Mouse (Mus musculus): ENCODE measurements around the gene Itprip.

The Itprip gene

GRCm38 (mm10) chr19:47919126-47919965, at the start of gene Itprip, which contains the start of gene Cfap43:
Itprip (minus strand) TSS chr19:47919299.
Cfap43 (minus strand) TSS chr19:47919287.
- no peak for DNase-seq (ENCODE audit: low read depth, low spot score)

DNA sequence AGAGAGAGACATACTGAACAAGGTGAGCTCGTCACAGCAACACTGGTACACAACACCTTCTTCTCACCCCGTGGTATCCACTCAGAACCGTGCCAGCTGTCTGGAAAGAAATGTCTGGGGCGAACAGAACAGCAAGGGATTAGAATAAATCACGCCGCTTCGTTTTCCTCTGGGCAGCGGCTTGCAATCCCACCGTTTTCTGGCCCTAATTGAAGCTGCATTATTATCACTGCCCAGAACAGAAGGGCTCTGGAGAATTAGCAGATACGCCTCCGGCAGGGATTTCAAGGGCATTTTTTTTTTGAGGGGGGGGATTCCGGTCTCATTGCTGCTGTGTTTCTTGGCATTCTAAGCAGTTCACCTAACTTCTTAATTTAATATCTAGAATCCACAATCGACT, 39.1 kb upstream of the Itprip start:
- DNase-seq (ENCODE audit: low read depth, low spot score): no peak

DNA sequence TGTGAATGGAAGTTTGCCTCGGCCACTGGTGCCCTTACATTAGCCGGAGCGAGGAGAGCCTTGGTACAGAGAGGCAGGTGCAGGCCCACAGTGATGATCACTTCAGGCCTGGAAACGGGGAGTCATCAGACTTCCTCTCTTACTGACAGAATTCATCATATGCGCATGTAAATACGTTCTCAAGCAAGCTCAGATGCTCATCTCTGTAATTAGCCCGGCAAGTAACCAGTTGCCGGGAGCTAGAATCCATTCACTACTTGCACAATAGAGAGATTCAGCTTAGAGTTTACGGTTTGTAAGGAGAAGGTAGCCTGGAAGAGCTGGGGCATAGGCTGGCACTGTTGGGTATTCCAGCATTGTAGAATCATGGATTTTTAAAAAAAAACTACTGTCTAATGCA, 34.1 kb upstream of the Itprip start:
- DNase-seq (ENCODE audit: low read depth, low spot score): no peak

DNA sequence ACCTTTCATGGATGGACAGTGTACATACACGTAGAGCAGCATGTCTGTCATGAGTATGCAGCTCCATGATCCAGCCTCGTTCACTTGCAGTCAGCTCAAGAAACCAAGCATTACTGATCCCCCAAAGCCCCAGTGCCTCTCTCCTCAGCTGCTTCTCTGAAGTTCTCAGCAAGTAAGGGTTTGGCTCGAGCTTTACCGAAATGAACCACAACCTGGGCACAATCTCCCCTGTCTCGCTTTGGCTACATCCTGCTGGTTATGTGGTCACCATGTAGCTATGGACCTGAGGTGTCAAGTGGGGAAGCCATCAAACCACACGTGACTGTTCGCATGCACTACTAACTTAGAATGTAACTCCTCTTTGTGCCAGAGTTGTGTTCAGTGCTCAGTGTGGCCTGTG, 31.8 kb upstream of the Itprip start:
- DNase-seq (ENCODE audit: low read depth, low spot score): no peak

DNA sequence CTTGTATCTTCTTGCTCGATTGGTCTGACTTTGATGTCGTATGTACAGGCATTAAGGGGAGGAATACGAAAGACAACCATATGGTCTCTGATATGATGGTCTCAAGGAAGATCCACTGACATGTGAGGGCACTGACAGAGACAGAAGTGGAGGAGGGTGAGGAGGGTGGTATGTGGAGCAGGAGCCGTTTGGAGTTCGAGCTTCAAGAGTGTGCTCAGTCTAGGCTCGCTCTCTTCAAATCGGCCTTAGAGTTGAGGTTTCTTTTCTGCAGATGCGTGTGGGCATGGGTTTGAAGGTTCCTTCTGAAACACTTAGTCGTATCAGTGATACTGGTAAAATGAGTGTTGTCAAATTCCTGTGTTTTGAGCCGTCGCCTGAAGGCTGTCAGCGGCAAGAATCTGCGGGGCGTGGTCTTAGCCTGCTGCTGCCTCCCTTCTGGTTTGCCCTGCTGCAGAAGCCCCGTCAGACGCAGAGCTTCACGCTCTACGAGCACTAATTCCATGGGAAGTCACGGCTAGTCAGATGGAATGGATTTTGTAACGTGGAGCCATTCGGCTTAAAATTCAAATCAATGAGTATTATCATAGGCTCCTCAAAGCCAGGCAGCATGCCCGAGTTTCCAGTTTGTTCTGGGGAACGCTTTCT, 27.8 kb upstream of the Itprip start:
- DNase-seq (ENCODE audit: low read depth, low spot score): no peak

DNA sequence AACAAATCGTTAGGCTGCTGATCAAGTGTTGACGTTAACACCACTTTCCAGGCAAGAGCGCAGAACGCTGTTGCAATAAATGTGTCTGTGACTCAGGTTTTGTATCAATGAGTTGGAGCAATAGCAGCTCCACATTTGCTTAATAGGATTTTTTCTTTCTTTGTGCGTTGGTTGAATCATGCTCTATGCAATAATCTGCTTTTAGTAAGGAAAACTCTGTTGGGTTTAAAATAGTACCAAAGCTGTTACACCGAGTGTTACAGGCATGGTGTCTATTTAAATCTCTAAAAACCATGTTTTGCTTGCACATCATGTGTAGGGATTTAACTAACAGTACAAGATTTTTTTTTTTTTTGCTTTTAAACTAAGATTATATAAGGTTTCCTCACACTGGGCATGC, 20.3 kb upstream of the Itprip start:
- no peak for DNase-seq (ENCODE audit: low read depth, low spot score)

DNA sequence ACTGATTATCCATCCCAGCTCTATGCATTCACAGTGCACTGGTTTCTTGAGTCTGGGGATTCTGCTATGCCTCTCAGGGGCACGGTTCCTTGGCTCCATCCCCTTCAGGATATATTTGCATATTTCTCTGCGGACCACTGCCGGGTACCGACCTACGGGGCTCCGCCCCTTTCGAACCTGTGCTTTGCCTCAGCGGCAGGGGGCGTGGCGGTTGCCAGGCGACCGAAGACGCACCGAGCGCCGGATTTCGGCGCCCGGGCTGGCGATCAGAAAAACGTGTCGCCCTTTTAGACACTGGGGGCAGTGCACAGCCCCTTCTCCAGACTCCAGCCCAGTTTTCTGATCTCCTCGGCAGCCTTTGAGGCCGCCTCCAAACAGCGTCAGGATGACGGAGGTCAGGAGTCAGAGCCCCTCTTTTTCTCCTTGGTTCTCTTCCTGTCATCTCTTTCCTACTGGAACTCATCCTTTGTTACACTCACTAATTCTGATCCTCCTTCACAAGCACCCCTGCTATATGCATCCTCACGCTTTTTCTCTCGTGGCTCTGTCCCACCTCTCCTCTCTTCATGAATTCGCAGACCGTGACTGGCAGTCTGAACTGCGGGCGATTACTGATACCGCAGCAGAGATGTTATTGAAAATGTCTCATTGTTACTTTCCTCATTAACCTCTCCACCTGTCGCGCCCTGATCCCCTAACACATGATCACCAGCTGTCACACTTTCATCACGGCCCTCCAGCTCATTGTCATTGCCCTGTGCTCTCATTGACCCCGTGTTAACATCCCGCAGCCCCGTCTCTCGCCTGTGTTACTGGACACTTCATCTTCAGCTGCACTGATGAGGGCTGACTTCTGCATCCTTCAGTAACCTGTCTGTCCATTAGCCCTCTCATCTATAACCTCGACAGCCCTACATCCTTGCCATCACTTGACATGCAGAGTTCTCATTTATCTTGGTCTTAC, 18.6 kb upstream of the Itprip start, which contains the start of gene Cfap58:
Gene Cfap58 (plus strand): TSS at position 233 of the 964 bp plus-strand sequence.
- no peak for DNase-seq (ENCODE audit: low read depth, low spot score)

GRCm38 (mm10) chr19:47936938-47937337, 17.8 kb upstream of the Itprip start:
- DNase-seq (ENCODE audit: low read depth, low spot score): no peak

GRCm38 (mm10) chr19:47936490-47936889, 17.4 kb upstream of the Itprip start:
- no peak for DNase-seq (ENCODE audit: low read depth, low spot score)

GRCm38 (mm10) chr19:47935530-47935929, 16.4 kb upstream of the Itprip start:
- DNase-seq (ENCODE audit: low read depth, low spot score): no peak

GRCm38 (mm10) chr19:47934636-47935238, 15.6 kb upstream of the Itprip start:
- DNase-seq (ENCODE audit: low read depth, low spot score): no peak

- no peak for DNase-seq (ENCODE audit: low read depth, low spot score)
These were observed 15.0 kb upstream of the Itprip start for GRCm38 (mm10) chr19:47934146-47934545.

DNA sequence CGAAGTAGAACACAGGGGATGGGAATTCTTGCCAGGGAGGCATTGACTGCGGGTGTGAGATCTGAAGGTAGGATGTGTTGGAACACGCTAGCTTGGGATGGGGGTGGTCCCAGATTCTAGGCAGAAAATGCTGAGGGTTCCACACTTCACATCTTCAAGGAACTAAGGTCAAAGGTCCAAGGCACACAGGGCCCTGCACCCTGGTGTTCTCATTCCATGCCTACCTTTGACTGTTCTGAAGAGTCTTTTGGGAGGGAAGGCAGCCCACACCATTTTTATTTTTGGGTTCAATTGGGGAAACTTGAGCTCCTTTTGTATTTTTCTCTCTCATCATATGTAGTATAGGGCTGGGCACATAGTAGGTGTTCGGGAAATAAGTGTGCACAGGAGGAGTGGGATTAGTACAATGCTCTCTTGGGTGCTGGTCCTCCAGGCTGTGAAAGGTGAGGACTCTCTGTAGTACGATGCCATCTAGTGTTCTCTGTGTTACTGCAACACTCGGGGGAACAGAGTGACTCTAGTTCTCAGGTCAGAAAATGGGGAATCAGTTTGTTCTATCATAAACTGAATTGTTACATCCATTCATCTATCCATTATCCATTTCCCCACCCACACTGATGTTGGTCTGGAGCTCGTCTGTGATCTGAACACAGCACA, 13.0 kb upstream of the Itprip start:
- DNase-seq (ENCODE audit: low read depth, low spot score): no peak

GRCm38 (mm10) chr19:47929043-47929442, 9.9 kb upstream of the Itprip start:
- DNase-seq (ENCODE audit: low read depth, low spot score): no peak

- no peak for DNase-seq (ENCODE audit: low read depth, low spot score)
These were observed 7.9 kb upstream of the Itprip start for GRCm38 (mm10) chr19:47927032-47927431.

DNA sequence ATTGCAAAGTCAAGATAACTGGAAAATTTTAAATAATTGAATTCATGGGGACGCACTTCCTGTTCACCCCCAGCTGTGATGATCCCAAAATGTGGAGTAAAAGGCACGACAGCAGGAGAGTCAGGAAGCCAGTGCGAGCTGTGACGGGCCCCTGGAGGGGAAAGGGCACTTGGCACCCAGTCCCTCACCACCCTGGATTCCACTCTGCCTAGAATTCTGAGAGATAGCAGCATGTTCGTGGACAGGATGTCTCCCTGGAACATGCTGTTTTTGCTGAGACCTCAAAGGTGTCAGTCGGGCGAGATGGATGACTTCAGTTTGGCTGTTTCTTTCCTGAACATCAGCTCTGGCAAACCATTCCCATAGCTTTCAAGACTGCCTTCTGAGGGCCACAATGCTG, 6.7 kb upstream of the Itprip start:
- DNase-seq (ENCODE audit: low read depth, low spot score): no peak

- no peak for DNase-seq (ENCODE audit: low read depth, low spot score)
These were observed 872 bp upstream of the Itprip start for GRCm38 (mm10) chr19:47919966-47920375.

DNA sequence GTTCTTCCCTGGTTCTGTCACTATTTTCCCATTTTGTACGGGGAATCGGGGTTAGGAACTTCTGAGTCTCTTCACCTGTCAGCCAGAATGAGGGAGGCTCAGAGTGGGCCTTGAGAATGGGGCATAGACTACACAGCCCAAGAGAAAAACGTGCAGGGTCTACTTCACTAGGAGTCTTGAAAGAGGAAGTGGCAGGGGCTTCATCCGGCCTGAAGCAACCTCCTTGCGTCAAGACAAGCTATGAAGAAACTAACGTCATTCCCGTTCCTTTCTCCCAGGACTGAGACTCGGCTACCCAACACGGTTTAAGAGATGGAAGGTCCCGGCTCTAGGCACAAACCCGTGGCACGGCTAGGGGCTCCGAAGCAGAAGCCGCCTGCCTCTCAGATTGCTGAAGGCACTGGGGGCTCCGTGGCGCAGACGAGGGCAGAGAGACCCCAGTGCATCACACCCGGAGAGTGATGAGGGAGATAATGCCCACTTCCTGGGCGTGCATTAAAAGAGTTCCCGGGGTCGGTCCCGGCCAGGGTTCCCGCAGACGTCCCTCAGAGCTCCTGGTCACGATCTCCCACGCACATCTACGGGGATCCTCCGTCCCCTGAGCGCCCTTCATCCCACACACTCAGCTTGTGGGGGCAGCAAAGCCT, 521 bp downstream of the Itprip start:
- DNase-seq (ENCODE audit: low read depth, low spot score): no peak

DNA sequence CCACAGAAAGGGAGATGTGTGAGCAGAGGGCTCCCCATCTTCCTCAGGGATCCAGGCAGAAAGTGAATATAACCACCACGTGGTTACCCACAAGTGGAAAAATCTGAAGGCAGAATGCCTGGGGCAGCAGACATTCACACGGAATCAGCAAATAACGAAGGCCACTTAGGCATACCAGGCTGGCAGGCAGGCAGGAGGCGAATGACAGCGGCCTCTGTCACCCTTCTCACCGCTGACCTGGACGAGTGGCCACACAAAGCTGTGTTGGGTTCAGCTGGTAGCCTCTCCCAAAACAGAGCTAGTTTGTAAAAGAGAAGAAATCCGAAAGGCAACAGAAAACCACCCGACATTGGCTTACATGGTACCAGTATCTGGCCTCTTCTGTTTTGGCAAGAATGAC, 1.1 kb downstream of the Itprip start:
- no peak for DNase-seq (ENCODE audit: low read depth, low spot score)

- DNase-seq (ENCODE audit: low read depth, low spot score): no peak
These were observed 1.7 kb downstream of the Itprip start for GRCm38 (mm10) chr19:47917396-47917795.

Measured in brain, embryonic 18.5 days (tissue).